Mouse (Mus musculus): Measurements from ENCODE around the gene Hapln2.

- no peak for TF ChIP-seq NRF1 (IDR thresholded peaks at IDR 0.05; ENCODE audit: insufficient read depth, low read depth, low read length, poor library complexity, severe bottlenecking)
- TF ChIP-seq TAL1 (IDR thresholded peaks at IDR 0.05; ENCODE audit: low read length) = no peak
- TF ChIP-seq CHD2 (IDR thresholded peaks at IDR 0.05; ENCODE audit: low read length) = no peak
- no peak for TF ChIP-seq E2F4 (IDR thresholded peaks at IDR 0.05; ENCODE audit: borderline replicate concordance, low read depth, low read length)
- no peak for TF ChIP-seq HCFC1 (IDR thresholded peaks at IDR 0.05; ENCODE audit: low read depth, low read length)
Observed at GRCm38 (mm10) chr3:88010634-88011265, 16.6 kb downstream of the Hapln2 start.
